Mouse (Mus musculus): ENCODE measurements at regions not wholly inside any gene's neighbourhood (a gene's known extent, or its start where the extent isn't known, plus 50 kb on each side); places are given as distances from the start of the nearest gene placed in this dataset.

DNA sequence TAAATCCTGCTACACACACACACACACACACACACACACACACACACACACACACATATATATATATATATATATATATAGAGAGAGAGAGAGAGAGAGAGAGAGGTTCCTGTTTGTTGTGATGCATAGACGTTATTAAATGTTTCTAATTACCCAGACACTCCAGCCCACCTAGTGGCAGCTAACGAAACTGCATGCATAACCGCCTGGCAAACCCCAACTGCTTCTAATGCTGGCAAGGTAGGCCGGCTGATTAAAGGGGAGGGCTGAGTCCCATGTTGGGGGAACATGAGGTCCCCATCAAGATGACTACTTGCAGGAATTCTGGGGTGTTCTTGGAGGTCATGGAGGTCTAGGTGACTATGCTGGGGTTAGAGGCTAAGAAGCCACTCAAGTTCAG is 174.1 kb upstream of the Csf3r start:
- TF ChIP-seq CTCF (IDR thresholded peaks at IDR 0.05; ENCODE audit: extremely low read depth, insufficient read depth, insufficient read length, insufficient replicate concordance) (no peak), POLR2A (IDR thresholded peaks at IDR 0.05; ENCODE audit: low read depth, low read length) (no peak)

All from spleen, adult 2 months (tissue).